Mouse (Mus musculus): Measurements from ENCODE around the gene Fry. TPM values are rescaled to one million over a fixed set of nuclear protein-coding genes. Genes with fewer than 3 reads are reported as not detected.

Gene Fry
- polyA plus RNA-seq, 1 experiment from 2014 or later, result 10.2 TPM

DNA sequence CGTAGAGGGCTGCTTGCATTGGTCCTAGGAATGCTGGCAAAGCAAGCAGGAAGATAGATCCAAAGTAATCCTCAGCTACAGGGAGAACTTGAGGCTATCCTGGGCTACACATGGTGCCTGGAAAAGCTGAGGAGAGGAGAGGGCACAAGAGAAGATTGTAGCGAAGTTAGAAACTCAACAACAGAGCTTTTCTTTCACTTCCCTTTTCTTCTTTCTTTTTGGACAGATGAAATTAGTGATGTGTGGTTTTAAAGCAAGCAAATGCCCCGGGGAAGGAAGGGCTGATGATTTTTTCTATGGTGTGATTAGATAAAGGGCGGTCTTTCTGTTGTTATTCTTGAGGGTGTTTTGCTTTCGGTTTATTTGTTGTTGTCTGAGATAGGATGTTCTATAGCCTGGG, 188.1 kb downstream of the Fry start:
- H3K4me1 ChIP-seq, result no peaks in the 10 kb centered on the region
- ATAC-seq (ENCODE audit: insufficient number of reproducible peaks, insufficient read depth, low FRiP score, low TSS enrichment), result no peak
- no peak overlapping the region for H3K27ac ChIP-seq
- H3K4me2 ChIP-seq (replicated peaks), result no peak overlapping the region
- 89% methylated on average over 5 of the region's 5 CpGs for WGBS
- H3K4me3 ChIP-seq, result no peak overlapping the region
- no peaks in the 10 kb centered on the region for H3K27me3 ChIP-seq
- H3K9me3 ChIP-seq, result no peaks in the 10 kb centered on the region
- H3K36me3 ChIP-seq, result no peaks in the 10 kb centered on the region
- no peak overlapping the region for H3K9ac ChIP-seq

DNA sequence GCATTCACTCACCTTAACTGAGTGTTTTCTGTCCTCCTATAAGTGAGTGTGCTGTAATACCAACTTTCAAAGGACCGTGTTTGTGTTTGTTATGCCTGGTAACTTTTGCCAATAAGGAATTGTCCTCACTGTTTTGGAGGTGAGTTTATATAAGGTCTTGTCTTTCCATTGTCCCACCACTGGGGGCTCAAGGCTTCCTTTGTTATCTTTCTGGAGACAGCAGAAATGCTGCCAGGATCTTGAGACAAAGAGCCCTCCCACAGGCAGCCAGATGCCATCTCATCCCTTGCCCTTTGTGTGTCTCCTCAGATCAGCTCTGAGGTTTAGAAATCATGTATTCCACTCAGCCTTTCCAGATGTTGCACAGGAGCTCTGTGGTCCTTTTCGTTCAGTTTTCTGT, 194.8 kb downstream of the Fry start:
- no peaks in the 10 kb centered on the region for H3K27me3 ChIP-seq
- no peaks in the 10 kb centered on the region for H3K36me3 ChIP-seq
- ATAC-seq (ENCODE audit: insufficient number of reproducible peaks, insufficient read depth, low FRiP score, low TSS enrichment), result no peak
- no peak overlapping the region for H3K9ac ChIP-seq
- H3K4me1 ChIP-seq, result no peaks in the 10 kb centered on the region
- WGBS, result 63% methylated on average over 2 of the region's 2 CpGs
- no peak overlapping the region for H3K4me2 ChIP-seq (replicated peaks)
- no peak overlapping the region for H3K4me3 ChIP-seq
- H3K27ac ChIP-seq, result no peak overlapping the region
- H3K9me3 ChIP-seq, result no peaks in the 10 kb centered on the region

DNA sequence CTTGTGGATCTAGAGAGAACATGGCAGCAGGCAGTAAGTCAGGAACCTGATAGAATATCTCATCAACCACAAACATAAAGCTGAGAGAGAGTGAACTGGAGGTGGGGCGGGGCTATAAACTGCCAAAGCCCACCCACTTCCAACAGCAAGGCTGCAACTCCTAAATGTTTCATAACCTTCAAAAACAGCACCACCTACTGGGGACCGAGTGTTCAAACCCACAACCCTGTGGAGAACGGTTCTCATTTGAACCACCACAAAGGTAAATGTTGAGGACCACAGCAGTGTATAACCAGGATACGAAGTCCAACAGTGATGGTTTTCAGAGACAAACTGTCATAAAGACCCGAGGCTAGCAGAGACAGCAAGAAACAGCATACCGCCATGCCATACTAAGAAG, 196.1 kb downstream of the Fry start:
- no peak overlapping the region for H3K27ac ChIP-seq
- no peaks in the 10 kb centered on the region for H3K4me1 ChIP-seq
- no peaks in the 10 kb centered on the region for H3K9me3 ChIP-seq
- H3K9ac ChIP-seq, result no peak overlapping the region
- H3K36me3 ChIP-seq, result no peaks in the 10 kb centered on the region
- no peak overlapping the region for H3K4me3 ChIP-seq
- no peak overlapping the region for H3K4me2 ChIP-seq (replicated peaks)
- 96% methylated on average over 6 of the region's 6 CpGs for WGBS
- H3K27me3 ChIP-seq, result no peaks in the 10 kb centered on the region
- no peak for ATAC-seq (ENCODE audit: insufficient number of reproducible peaks, insufficient read depth, low FRiP score, low TSS enrichment)

DNA sequence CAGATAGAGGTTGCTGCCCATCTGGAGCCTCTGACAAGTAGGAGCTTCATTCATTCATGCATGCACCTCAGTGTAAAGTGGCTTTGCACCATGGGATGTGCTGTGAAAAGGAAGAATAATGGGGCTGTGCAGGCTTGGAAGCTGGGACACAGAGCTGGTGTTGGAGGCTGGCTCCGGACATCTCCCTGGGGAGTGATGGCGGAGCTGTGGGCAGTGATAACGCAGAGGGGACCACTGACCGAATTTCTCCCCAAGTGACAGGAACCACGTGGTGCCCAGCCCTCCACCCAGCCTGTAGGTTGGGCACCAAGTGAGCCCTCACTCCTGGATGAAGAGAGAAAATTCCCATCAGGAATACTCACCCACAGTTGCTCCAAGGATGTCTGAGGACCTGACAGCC, 207.0 kb downstream of the Fry start:
- Histone ChIP-seq H3K36me3 (no peaks in the 10 kb centered on the region), H3K27me3 (no peaks in the 10 kb centered on the region), H3K9ac (no peak overlapping the region), H3K4me2 (replicated peaks) (no peak overlapping the region), H3K4me1 (no peaks in the 10 kb centered on the region), H3K27ac (no peak overlapping the region), H3K4me3 (no peak overlapping the region), H3K9me3 (no peaks in the 10 kb centered on the region)
- WGBS, result 65% methylated on average over 5 of the region's 5 CpGs
- no peak for ATAC-seq (ENCODE audit: insufficient number of reproducible peaks, insufficient read depth, low FRiP score, low TSS enrichment)

DNA sequence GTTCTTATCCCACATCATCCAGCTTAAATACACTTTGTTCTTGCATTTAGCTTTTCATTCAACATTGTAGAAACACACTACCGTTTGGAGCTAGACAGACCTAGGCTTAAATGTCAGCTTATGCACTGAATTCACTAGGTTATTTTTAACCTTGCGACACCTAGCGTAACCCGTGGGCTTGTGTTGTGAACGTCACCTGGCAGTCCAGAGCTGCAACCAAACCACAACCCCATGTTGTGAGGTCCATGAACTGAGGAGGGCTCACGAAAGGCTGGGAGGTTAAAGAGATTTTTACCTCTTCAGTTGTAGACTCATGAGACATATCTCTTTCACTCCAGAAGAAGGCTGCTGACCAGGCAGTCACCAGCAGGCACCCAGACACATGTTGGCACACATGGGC, 210.2 kb downstream of the Fry start:
- Histone ChIP-seq H3K9me3 (no peaks in the 10 kb centered on the region), H3K27me3 (no peaks in the 10 kb centered on the region)

DNA sequence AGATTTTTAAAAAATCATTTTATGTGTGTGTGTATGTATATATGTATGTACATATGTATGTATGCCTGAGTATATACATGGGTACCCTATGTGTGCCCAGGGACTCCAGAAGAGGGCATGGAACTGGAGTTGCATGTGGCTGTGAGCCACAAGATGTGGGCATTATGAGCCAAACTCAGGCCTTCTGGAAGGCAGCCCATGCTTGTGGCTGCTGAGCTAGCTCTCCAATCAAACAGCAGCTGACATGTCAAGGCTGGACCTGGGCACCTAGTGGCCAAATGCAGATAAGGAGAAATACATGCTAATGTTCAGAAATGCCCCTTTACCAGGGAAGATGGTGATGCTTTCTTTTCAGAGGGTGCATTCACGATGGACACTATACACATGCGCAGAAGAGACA, 213.4 kb downstream of the Fry start:
- no peak overlapping the region for H3K4me2 ChIP-seq (replicated peaks)
- no peak overlapping the region for H3K4me3 ChIP-seq
- H3K27ac ChIP-seq, result no peak overlapping the region
- peaks cover 4% of the 10 kb centered on the region; the same call in 1 of the 2 replicates for H3K4me1 ChIP-seq
- whole genome bisulfite sequencing, result 90% methylated on average over 2 of the region's 2 CpGs
- no peak overlapping the region for H3K9ac ChIP-seq
- H3K9me3 ChIP-seq, result no peaks in the 10 kb centered on the region
- no peaks in the 10 kb centered on the region for H3K27me3 ChIP-seq
- no peaks in the 10 kb centered on the region for H3K36me3 ChIP-seq
- no peak for ATAC-seq (ENCODE audit: insufficient number of reproducible peaks, insufficient read depth, low FRiP score, low TSS enrichment)

More for the DNA sequence above, 210.2 kb downstream of the Fry start:
- Histone ChIP-seq H3K4me1 (peaks cover 4% of the 10 kb centered on the region; the same call in 1 of the 2 replicates), H3K4me2 (replicated peaks) (no peak overlapping the region), H3K36me3 (no peaks in the 10 kb centered on the region), H3K4me3 (no peak overlapping the region), H3K27ac (no peak overlapping the region), H3K9ac (no peak overlapping the region)
- WGBS, result 86% methylated on average over 6 of the region's 6 CpGs
- ATAC-seq (ENCODE audit: insufficient number of reproducible peaks, insufficient read depth, low FRiP score, low TSS enrichment), result no peak

DNA sequence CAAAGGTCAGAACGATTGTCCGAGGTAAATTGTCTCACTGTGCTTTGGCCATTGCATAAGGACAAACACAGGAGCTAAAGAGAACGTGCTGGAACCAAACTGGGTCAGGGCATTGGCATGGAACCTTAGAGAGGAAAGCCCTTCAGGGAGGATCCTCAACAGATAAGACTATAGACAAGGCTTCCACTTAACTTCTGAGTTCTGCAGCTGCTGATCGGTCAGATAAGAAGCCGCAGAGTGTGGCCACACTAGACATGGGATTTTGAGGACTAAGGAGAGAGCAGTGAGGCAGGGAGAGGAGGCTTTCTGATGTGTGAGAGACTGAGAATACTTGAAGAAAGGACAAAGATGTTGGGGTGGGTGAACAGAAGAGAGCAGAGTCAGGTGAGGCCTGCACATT, 214.4 kb downstream of the Fry start:
- WGBS, result 62% methylated on average over 5 of the region's 5 CpGs
- H3K9me3 ChIP-seq, result no peaks in the 10 kb centered on the region
- H3K27ac ChIP-seq, result no peak overlapping the region
- ATAC-seq (ENCODE audit: insufficient number of reproducible peaks, insufficient read depth, low FRiP score, low TSS enrichment), result no peak
- no peak overlapping the region for H3K4me2 ChIP-seq (replicated peaks)
- H3K4me3 ChIP-seq, result no peak overlapping the region
- no peaks in the 10 kb centered on the region for H3K27me3 ChIP-seq
- H3K9ac ChIP-seq, result no peak overlapping the region
- no peaks in the 10 kb centered on the region for H3K36me3 ChIP-seq
- peaks cover 4% of the 10 kb centered on the region; the same call in 1 of the 2 replicates for H3K4me1 ChIP-seq

DNA sequence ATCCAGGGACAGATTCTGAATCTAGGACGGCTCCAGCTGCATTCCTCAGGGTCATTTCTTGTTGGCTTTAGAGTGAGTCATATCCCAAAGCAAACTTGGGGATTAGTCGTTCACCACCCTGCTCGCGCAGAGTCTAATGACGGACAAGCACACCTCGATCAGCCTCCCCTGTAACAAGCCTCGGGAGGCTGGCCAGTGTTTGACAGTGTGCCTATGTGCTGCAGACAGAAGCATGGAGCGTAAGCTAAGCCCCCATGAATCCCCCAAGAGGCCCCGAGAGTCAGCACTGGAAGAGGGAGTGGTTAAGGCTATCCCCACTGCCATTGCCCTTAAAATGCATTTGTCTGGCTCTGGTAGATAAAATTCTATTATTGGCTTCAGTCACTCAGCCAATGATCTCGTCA, 214.9 kb downstream of the Fry start:
- WGBS, result 64% methylated on average over 10 of the region's 10 CpGs
- no peak overlapping the region for H3K4me2 ChIP-seq (replicated peaks)
- H3K4me3 ChIP-seq, result no peak overlapping the region
- H3K9ac ChIP-seq, result no peak overlapping the region
- H3K27ac ChIP-seq, result no peak overlapping the region
- no peaks in the 10 kb centered on the region for H3K27me3 ChIP-seq
- H3K9me3 ChIP-seq, result no peaks in the 10 kb centered on the region
- no peaks in the 10 kb centered on the region for H3K36me3 ChIP-seq
- ATAC-seq (ENCODE audit: insufficient number of reproducible peaks, insufficient read depth, low FRiP score, low TSS enrichment), result no peak
- peaks cover 4% of the 10 kb centered on the region; the same call in 1 of the 2 replicates for H3K4me1 ChIP-seq

DNA sequence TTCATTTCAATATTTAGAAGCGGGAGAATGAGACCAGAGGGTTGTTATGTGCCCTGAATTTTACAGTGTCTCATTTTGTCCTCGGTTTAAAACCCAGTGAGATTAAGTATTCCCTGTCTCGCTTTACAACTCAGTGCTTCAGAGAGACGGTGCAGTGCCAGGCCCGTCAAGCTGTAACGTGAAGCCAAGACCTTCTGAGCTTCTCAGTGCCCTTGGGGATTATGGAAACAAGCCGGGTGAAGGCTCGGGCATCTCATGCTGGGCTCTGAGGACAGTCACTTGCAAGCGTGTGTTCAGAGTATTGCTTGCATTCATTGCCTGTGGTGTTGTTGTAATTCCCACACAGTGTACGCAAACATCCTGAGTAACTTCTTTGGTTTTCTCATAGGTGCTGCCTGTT, 218.0 kb downstream of the Fry start:
- Histone ChIP-seq H3K9ac (no peak overlapping the region), H3K27ac (no peak overlapping the region), H3K27me3 (no peaks in the 10 kb centered on the region), H3K9me3 (no peaks in the 10 kb centered on the region), H3K4me2 (replicated peaks) (no peak overlapping the region), H3K4me1 (peaks cover 6% of the 10 kb centered on the region; the same call in 1 of the 2 replicates), H3K36me3 (no peaks in the 10 kb centered on the region), H3K4me3 (no peak overlapping the region)
- no peak for ATAC-seq (ENCODE audit: insufficient number of reproducible peaks, insufficient read depth, low FRiP score, low TSS enrichment)
- 49% methylated on average over 10 of the region's 10 CpGs for WGBS

DNA sequence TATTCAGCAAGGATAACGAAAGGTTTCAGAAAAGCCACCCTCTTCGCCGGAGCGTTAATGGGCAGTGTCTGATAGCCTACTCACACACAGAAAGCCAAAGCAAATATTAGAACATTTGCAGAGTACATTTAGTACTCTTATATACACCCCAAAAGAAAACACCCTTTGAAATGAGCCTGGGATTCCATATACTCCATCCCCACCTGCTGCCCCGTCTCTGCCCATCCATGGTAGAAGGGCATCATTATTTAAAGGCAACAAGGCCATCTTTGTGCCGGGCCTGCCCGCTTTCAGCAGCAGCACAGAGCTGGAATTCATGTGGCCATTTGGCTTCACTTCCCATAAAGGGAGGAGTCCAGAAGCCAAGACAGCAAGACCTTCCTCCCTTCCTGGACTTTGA, 219.3 kb downstream of the Fry start:
- H3K4me1 ChIP-seq, result peaks cover 6% of the 10 kb centered on the region; the same call in 1 of the 2 replicates
- H3K9ac ChIP-seq, result no peak overlapping the region
- 85% methylated on average over 7 of the region's 7 CpGs for WGBS
- H3K4me2 ChIP-seq (replicated peaks), result no peak overlapping the region
- no peak overlapping the region for H3K27ac ChIP-seq
- no peaks in the 10 kb centered on the region for H3K9me3 ChIP-seq
- H3K36me3 ChIP-seq, result no peaks in the 10 kb centered on the region
- H3K27me3 ChIP-seq, result no peaks in the 10 kb centered on the region
- no peak overlapping the region for H3K4me3 ChIP-seq
- ATAC-seq (ENCODE audit: insufficient number of reproducible peaks, insufficient read depth, low FRiP score, low TSS enrichment), result no peak

DNA sequence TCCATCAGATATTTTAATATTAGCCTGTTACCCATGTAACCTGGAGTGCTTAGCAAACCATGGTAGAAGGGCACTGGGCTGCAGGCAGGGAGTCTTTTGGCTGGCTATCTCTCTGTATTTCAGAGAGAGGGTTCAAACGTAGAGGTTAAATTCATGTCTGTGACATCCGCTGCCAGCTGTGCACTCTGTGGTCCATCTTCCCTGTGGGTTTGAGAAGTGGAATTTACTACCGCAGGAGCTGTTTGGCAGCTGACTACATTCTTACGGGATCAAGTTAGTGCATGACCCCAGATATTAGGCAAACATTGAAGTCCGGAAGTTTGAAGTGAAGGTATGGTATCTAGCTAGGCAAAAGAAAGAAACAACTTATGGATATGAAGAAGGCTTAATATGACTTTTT, 222.5 kb downstream of the Fry start:
- Histone ChIP-seq H3K27ac (no peak overlapping the region), H3K9me3 (no peaks in the 10 kb centered on the region), H3K9ac (no peak overlapping the region), H3K4me2 (replicated peaks) (no peak overlapping the region), H3K4me3 (no peak overlapping the region), H3K4me1 (0 out of 2 replicates have a peak, but pooled peaks cover 2% of the 10 kb centered on the region), H3K27me3 (no peaks in the 10 kb centered on the region), H3K36me3 (no peaks in the 10 kb centered on the region)
- ATAC-seq (ENCODE audit: insufficient number of reproducible peaks, insufficient read depth, low FRiP score, low TSS enrichment), result no peak
- 51% methylated on average over 5 of the region's 5 CpGs for WGBS

DNA sequence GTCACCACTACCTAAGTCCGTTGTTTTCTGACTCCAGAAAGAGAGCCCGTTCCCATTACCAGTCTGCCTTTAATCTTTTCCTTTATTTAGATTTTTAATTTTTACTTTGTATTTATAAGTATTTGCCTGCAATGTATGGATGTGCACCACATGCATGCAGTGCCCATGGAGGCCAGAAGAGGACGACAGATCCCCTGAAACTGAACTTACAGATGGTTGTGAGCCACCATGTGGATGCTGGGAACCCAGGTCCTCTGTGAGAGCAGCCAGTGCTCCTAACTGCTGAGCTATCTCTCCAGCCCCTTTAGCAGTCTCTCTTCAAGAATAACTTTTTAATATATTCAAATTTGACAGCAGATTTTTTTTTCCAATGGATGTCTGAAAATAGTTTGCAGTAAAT, 223.7 kb downstream of the Fry start:
- no peaks in the 10 kb centered on the region for H3K36me3 ChIP-seq
- no peak overlapping the region for H3K4me2 ChIP-seq (replicated peaks)
- 85% methylated on average over 3 of the region's 3 CpGs for WGBS
- ATAC-seq (ENCODE audit: insufficient number of reproducible peaks, insufficient read depth, low FRiP score, low TSS enrichment), result no peak
- no peak overlapping the region for H3K4me3 ChIP-seq
- no peaks in the 10 kb centered on the region for H3K27me3 ChIP-seq
- H3K9ac ChIP-seq, result no peak overlapping the region
- no peak overlapping the region for H3K27ac ChIP-seq
- 0 out of 2 replicates have a peak, but pooled peaks cover 2% of the 10 kb centered on the region for H3K4me1 ChIP-seq
- H3K9me3 ChIP-seq, result no peaks in the 10 kb centered on the region

DNA sequence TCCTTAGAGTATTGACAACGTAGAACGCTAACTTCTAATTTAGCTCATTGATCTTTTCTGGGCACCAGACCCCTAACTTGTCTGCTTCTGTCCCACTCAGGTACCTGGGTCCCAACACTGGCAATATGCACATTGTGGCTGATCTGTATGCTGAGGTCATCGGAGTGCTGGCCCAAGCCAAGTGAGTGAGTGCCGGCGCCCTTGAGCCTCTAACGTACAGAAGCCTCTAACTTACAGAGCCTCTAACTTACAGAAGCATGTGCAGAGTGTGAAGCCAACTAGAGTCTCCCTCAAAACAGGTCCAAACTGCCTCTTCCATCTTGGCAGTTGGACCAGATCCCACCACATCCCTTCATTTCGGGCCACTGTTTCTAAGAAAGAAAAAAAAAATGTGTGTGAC, 227.5 kb downstream of the Fry start:
- Histone ChIP-seq H3K27ac (no peak overlapping the region), H3K9me3 (no peaks in the 10 kb centered on the region), H3K36me3 (no peaks in the 10 kb centered on the region), H3K27me3 (no peaks in the 10 kb centered on the region), H3K4me2 (replicated peaks) (no peak overlapping the region), H3K9ac (no peak overlapping the region), H3K4me3 (no peak overlapping the region), H3K4me1 (0 out of 2 replicates have a peak, but pooled peaks cover 2% of the 10 kb centered on the region)
- no peak for ATAC-seq (ENCODE audit: insufficient number of reproducible peaks, insufficient read depth, low FRiP score, low TSS enrichment)
- WGBS, result 91% methylated on average over 7 of the region's 7 CpGs
